Mouse (Mus musculus) layer of hippocampus, postnatal 25 days (tissue): ENCODE results near the gene Nacc2. TPM values are rescaled to one million over a fixed set of nuclear protein-coding genes. Genes with fewer than 3 reads are reported as not detected.

Experiments used
- DNase-seq, 2 experiments: peaks; one replicate each; pipeline ENCODE4 v3.0.0; 2022; ENCODE audit warnings: mixed read lengths in 2 of 2, low spot score in 1 of 2; ENCODE audit errors: extremely low spot score in 1 of 2
- total RNA-seq, 2 experiments: library from RNA; stranded (reverse); gene quantifications; 2 replicates each; pipeline ENCODE4 v1.2.3; 2021

Nacc2 gene
- 10 to 100 TPM; 58.7 to 63.4 TPM for total RNA-seq

DNA sequence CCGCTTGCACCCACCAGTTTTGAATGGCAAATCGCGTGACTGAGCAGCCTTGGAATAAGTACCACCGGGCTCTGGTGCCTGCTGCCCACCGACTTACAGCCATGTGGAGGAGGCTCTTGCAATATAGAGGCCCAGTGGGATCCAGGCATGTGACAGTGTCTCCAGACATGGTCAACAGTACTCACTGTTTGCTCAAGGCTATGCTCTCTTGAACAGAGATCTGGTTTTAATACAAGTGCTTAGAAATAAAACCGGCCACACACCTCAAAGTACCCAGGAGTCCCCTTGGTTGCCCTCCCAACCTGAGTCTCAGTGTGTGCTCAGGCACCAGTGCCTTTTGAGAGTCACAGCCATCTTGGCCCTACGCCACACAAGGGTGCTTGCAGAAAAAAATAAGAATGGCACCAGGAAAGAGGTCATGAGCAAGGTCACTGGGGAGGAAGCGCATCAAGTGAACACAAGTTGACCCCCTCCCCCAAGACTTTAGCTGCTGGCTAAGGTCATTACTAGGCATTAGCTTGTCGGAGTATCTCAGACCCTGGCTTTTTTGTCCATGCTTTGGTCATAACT is at the start of gene Nacc2:
Gene Nacc2, minus strand, starts transcription at position 142 of the 570 bp plus-strand sequence.
- DNase-seq, result no peak

DNA sequence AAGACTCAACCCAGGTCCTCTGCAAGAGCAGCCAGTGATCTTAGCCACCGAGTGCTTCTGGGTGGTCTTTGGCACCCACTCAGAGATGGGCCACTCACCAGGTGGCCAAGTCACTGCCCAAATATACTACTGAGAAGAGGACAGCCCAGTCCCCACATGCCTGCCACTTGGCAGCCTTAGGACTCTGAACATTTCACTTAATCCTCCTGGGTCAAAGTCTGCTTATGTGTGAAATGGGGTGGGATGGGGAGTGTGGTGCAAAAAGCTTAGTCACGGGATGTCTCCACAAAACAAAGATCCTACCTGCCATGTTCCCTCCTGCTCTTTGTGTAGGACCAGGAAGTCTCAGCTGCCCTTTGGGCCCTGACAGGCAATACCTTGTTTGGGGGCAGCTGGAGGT is 49.1 kb upstream of the Nacc2 start:
- no peak for DNase-seq

DNA sequence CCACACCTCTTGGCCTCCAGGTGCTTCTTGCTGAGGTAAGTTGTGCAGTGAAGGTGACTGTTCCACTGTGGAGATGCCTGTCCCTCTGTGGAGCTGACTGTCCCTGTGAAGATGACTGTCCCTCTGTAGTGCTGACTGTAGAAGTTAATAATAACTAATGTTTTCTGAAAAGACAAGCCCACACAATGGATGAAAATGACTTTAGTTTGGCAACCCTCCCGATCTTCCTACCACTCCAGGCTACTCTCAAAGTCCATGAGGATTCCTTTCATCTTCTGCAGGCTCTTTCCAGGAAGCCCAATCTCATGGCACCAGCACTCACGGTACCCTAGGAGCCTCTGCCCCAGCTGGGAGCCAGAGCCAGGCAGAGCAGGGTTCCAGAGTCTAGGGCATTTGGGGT is 47.4 kb upstream of the Nacc2 start:
- no peak for DNase-seq

GRCm38 (mm10) chr2:26168843-26169579 is 46.0 kb upstream of the Nacc2 start:
- DNase-seq, result no peak

DNA sequence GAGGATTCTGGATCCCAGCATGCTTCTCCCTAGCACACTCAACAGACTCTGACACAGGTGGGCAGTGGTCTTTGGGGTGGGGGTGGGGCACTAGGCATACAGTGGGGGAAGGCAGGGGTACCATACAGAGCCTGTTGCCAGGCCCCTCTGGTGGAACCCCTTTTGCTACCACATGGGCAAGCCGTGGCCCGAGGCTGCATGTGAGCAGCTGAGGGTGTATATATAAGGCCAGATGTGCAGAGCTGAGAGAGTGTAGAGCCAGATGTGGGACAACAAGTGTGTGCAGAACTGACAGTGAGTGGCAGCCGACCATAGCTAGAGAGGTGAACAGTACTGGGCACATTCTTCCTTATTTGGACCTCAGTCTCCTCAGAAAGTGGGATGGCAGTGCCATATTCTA is 43.9 kb upstream of the Nacc2 start:
- no peak for DNase-seq

DNA sequence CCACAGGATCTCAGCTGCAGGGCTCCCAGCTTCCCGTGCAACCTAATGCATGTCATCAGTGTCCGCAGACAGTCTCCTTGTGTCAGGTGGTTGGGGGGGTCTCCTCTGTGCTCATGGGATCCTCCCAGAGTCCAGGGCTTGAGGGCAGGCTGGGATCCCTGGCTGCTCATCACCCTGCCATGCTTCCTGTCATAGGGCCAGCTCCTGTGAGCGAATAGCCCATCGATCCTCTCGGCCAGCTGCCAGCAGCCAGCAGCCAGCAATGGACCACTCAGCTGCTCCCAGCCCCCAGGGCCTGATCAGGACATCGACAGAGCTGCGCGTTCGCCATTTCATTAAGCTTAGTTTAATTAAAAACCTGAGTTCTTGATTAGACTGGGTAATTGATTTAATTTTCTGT is 35.0 kb upstream of the Nacc2 start:
- DNase-seq, result no peak

DNA sequence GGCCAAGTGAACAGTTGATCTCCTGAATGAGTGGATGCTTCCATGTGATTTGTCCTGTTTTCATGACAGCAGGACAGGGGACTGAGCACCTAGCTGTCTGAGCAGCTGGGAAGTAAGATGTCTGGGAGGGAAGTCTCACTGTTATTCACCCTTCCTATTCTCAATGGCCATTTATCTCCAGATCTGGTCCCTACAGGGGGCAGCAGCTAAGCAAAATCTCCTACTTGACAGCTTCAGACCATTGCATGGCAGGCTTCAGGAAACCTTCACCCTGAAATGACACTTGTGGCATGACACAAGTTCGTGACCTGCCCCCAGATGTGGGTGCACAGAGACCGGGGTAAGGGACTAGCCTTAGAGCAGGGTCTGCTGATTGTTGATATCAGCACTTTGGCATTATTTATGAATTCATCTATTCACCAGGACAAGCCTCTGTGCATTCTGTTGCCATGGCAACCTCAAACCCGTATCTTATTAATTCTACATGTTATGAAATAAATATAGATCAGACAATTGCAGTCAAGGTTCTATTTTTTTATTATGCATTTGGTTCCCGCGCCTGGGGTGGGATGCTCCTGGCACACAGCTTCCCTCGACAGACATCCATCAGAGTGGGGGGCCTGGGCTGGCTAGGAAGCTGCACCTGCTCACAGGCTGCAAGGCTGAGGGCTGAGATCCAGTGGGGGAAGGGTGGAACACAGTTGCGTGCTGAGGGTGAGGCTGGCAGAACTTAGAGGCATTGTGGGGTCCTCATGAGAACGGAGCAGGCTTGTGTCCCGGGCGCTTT is 33.4 kb upstream of the Nacc2 start:
- DNase-seq, result peak in 1 of 2 experiments; percentile 36

DNA sequence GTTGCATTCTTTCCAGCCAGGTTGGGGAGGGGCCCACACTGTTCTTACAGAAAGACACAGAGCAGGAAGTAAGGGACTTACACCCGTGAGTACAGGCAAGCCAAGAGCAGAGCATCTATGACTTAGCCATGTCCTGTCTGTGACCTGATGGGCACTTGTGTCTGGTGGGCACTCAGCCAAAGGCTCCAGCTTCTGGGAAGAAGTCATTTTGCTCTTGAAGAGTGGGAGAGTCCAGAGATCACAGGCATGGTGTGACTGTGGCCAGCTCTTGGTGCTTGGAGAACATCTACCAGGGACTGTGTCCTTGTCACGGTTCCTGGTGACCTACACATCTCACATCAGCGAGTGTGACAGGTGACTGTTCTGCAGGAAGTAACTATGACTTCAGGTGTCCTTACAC is 32.7 kb upstream of the Nacc2 start:
- no peak for DNase-seq

DNA sequence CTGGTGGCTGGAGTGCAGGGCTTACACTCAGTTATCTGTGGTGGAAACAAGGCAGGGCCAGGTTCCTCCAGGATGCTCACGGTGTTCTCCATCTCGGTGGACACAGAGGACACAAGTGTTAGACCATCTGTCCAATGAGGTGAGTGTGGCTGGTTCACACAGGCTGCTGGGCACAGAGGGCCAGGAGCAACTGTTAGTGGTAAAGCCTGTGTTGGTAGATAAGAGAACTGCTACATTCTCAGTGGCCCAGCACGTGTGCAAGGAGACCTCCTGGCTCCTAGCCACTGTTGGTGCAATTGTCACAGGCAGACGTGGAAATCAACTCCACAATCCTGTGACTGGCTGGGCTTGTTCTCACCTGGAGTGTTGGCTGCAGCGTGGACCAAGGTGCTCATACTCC is 31.6 kb upstream of the Nacc2 start:
- DNase-seq, result no peak

GRCm38 (mm10) chr2:26153909-26154340 is 30.9 kb upstream of the Nacc2 start:
- DNase-seq, result peak in 1 of 2 experiments; percentile 40

- DNase-seq, result no peak
Measured at GRCm38 (mm10) chr2:26153295-26153694, 30.3 kb upstream of the Nacc2 start.

DNA sequence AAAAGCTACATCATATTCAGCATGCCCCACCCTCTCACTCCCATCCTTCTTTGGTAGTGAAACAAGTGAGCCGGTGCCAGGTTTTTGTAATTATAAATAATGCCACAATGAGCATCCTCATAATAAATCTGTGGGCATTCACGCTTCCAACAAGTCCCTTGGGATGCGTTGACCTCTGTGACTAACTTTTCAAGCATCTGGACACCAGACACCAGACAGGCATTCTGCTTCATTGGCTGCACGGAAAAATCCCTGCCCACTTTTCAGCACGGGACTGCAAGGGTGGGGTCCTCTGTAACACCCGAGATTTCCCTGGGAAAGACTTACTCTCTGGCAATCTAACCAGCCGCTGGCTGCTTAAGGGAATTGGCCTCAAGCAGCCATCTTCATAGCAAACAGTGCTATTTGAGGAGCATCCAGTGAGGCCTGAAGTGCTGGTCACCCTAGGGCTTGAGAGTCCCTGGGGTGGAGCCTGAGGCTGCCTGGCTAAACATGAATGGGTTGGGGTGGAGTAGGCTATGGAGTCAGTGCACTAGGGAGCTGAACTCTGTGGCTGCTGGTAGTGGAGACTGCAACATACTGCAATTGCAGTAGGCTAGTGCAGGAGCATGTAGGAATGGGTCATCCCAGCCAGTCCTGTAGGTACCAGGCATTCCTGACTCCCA is 24.8 kb upstream of the Nacc2 start:
- DNase-seq, result no peak

GRCm38 (mm10) chr2:26146337-26147042 is 23.5 kb upstream of the Nacc2 start:
- no peak for DNase-seq

DNA sequence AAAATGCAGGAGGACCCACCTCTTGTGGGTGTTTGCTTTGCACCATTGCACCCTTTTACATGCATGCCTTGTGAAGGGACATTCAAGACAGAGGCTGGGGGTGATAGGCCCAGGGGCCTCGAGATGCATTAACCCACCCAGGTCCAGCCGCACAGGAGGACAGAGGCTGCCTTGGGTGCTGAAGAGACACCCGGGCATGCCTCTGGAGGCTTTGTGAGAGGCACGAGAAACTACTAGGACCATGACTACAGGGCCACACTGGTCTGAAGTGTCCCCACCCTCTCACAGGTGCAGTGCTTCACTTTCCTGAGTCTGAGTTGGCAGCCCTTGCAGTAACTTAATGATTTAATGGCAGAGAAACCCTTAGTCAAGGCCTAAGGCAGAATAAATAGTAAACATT is 22.1 kb upstream of the Nacc2 start:
- no peak for DNase-seq

DNA sequence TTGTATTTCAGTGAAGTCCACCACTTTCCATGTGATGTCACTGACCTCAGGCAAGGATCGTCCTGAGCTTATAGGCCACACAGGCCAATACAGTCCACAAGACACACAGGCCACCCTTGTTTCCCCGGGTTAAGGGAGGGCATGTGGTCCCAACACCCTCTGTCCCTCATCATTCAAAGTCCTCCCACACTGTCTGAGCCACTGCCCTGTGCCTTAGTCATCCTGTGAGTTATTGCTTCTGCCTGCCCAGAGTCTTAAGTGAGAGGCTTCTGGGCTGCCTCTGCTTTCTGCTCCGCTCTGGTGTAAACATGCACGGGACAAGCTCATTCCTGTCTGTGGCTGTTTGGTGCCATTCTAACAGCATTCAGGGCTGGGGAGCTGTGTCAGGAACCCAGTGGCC is 21.3 kb upstream of the Nacc2 start:
- DNase-seq, result no peak

DNA sequence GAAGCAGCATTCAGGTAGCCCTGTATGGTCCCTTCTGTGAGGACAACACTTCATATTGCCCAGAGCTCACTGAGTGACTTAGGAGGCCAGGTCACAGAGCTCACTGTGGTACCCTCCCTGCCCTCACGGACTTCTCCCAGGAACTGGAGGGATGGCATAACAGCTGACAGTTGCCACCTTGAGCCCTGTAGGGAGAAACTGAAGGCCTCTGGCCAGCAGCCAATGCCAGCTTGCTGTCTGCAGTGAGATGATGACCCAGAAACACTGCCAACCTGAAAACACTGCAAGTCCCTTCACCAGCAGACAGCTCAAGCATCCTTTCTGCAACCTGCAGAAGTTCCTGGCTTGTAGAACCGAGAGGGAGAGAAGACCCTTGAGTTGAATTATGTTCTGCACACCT is 20.5 kb upstream of the Nacc2 start:
- no peak for DNase-seq

DNA sequence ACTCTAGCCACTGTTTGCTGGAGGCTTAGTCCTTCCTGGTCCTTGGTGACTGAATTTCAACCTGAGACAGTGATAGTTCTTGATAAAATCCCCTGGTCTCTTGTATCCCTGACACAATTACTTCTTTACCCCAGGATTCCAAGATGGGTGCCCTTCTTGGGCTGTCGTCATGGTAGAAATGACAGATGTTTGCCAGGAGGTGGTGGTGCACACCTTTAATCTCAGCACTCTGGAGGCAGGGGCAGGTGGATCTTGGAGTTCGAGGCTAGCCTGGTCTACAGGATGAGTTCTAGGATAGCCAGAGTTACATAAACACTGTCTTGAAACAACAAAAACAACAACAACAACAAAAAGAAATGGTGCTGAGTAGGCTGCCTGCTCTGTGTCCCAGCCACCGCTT is 20.0 kb upstream of the Nacc2 start:
- no peak for DNase-seq

GRCm38 (mm10) chr2:26141893-26142635 is 19.0 kb upstream of the Nacc2 start:
- peak; percentile 54 to 72 for DNase-seq

GRCm38 (mm10) chr2:26140903-26141302 is 17.9 kb upstream of the Nacc2 start:
- DNase-seq, result no peak
